Mouse (Mus musculus): Measurements from ENCODE around the gene Ghrh. TPM values are rescaled to one million over a fixed set of nuclear protein-coding genes. Genes with fewer than 3 reads are reported as not detected.

Gene Ghrh
- polyA plus RNA-seq, 1 experiment from 2014 or later: 0.35 TPM

GRCm38 (mm10) chr2:157375051-157375450 lies 27.7 kb upstream of the Ghrh start:
- ATAC-seq (replicated peaks; ENCODE audit: low FRiP score): no peak
- Histone ChIP-seq H3K4me1 (peaks cover 27% of the 10 kb centered on the region), H3K4me2 (no peak overlapping the region), H3K27ac (no peak overlapping the region), H3K9me3 (replicated peaks) (no peaks in the 10 kb centered on the region), H3K27me3 (no peaks in the 10 kb centered on the region), H3K4me3 (replicated peaks) (no peak overlapping the region), H3K36me3 (peaks cover 32% of the 10 kb centered on the region), H3K9ac (no peak overlapping the region)
- 48% methylated on average over 8 of the region's 8 CpGs for WGBS

DNA sequence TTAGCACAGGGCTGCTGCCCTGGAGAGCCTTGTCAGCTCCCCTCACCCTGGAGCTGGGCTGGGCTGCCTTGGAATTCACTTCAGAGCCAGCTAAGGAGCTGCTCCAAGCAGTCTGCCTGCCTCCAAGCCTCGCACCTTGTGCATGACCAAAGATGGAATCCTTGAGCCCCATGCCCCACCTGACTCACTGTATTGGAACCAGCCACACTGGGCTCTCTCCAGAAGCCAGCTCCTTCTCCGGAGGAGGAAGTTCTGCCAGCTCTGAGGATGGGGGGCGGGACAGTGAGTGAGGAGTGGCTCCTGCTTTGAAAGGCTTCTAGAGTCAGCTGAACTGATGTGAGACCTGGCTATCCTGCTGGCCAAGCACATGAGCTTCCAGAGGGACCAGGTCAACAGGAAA lies 26.4 kb upstream of the Ghrh start:
- 70% methylated on average over 3 of the region's 3 CpGs for WGBS
- Histone ChIP-seq H3K9ac (no peak overlapping the region; the same call in 1 of the 2 replicates), H3K27ac (peak overlapping the region; percentile 41; the same call in 1 of the 2 replicates), H3K27me3 (no peaks in the 10 kb centered on the region), H3K4me1 (peaks cover 33% of the 10 kb centered on the region), H3K4me2 (no peak overlapping the region), H3K36me3 (peaks cover 19% of the 10 kb centered on the region), H3K9me3 (replicated peaks) (no peaks in the 10 kb centered on the region), H3K4me3 (replicated peaks) (no peak overlapping the region)
- no peak for ATAC-seq (replicated peaks; ENCODE audit: low FRiP score)

- 72% methylated on average over 6 of the region's 6 CpGs for WGBS
- no peak overlapping the region for H3K9ac ChIP-seq
- ATAC-seq (replicated peaks; ENCODE audit: low FRiP score): no peak
Observed at GRCm38 (mm10) chr2:157371696-157372095, 24.4 kb upstream of the Ghrh start.

DNA sequence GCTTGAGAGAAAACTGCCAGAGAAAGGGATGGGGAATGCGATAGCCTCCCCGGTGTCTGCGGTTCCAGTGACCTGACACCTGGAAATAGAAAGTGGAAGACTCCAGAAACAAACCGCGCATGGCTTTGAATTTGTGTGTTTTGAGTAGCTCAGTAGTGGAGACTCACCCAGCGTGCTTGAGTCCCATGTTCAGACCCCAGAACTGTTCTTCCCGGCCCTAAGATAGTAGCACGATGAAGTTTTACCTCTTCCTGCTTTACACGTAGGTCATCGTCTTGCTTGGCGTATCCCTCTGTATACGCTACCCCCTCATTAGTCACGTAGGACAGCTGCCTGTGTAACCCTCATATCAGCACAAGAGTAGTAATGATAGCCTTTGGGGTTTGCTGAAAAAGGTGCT lies 20.7 kb upstream of the Ghrh start:
- peaks cover 13% of the 10 kb centered on the region for H3K36me3 ChIP-seq
- no peak; the same call in 1 of the 2 replicates for ATAC-seq (replicated peaks; ENCODE audit: low FRiP score)
- peak overlapping the region; percentile 92 for H3K9ac ChIP-seq
- H3K4me3 ChIP-seq (replicated peaks): peak overlapping the region; percentile 78
- peak overlapping the region; percentile 63 for H3K4me2 ChIP-seq
- under 1% methylated on average over 13 of the region's 13 CpGs for WGBS
- H3K9me3 ChIP-seq (replicated peaks): no peaks in the 10 kb centered on the region
- peaks cover 22% of the 10 kb centered on the region for H3K4me1 ChIP-seq
- peak overlapping the region; percentile 93 for H3K27ac ChIP-seq
- H3K27me3 ChIP-seq: no peaks in the 10 kb centered on the region

More at GRCm38 (mm10) chr2:157371696-157372095, 24.4 kb upstream of the Ghrh start:
- H3K4me2 ChIP-seq: no peak overlapping the region
- H3K27ac ChIP-seq: no peak overlapping the region
- no peak overlapping the region for H3K4me3 ChIP-seq (replicated peaks)
- peaks cover 43% of the 10 kb centered on the region for H3K4me1 ChIP-seq
- H3K36me3 ChIP-seq: peaks cover 19% of the 10 kb centered on the region
- no peaks in the 10 kb centered on the region for H3K9me3 ChIP-seq (replicated peaks)
- no peaks in the 10 kb centered on the region for H3K27me3 ChIP-seq

- peaks cover 13% of the 10 kb centered on the region for H3K36me3 ChIP-seq
- H3K4me3 ChIP-seq (replicated peaks): peak within 1 kb of the TSS; percentile 78
- H3K27ac ChIP-seq: peak within 1 kb of the TSS; percentile 93
- peak within 1 kb of the TSS; percentile 63 for H3K4me2 ChIP-seq
- H3K9ac ChIP-seq: peak within 1 kb of the TSS; percentile 92
- ATAC-seq (replicated peaks; ENCODE audit: low FRiP score): peak; percentile 93
- H3K27me3 ChIP-seq: no peaks in the 10 kb centered on the region
- WGBS: 4% methylated on average over 42 of the region's 42 CpGs
- no peaks in the 10 kb centered on the region for H3K9me3 ChIP-seq (replicated peaks)
- H3K4me1 ChIP-seq: peaks cover 20% of the 10 kb centered on the region
Observed at GRCm38 (mm10) chr2:157367184-157367893, 20.0 kb upstream of the Ghrh start, which contains the start of gene Manbal. Gene Manbal, plus strand, starts transcription at chr2:157367594.

DNA sequence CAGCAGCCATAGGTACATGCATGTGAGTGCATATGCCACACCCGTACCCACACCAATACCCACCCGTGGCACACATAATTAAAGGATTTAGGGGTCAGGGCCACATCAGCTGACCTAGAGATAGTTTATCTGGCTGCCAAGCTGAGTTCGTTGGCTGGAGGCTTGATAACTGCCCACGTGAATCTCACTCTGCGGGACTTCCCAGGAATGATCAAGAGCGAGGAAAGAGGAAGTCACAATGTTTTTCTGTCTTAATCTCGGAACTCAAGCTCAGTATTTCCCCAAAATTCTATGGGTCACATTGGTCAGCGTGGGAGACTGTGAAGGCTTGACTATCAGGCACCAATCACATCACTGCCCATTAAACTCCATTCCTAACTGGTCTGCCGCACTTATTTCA lies 19.5 kb upstream of the Ghrh start:
- WGBS: 77% methylated on average over 9 of the region's 9 CpGs
- Histone ChIP-seq H3K9ac (no peak overlapping the region), H3K27ac (peak overlapping the region; percentile 93; the same call in 1 of the 2 replicates), H3K4me3 (replicated peaks) (peak overlapping the region; percentile 78), H3K9me3 (replicated peaks) (no peaks in the 10 kb centered on the region), H3K4me2 (peak overlapping the region; percentile 63), H3K36me3 (peaks cover 8% of the 10 kb centered on the region), H3K4me1 (peaks cover 18% of the 10 kb centered on the region), H3K27me3 (no peaks in the 10 kb centered on the region)
- ATAC-seq (replicated peaks; ENCODE audit: low FRiP score): no peak

DNA sequence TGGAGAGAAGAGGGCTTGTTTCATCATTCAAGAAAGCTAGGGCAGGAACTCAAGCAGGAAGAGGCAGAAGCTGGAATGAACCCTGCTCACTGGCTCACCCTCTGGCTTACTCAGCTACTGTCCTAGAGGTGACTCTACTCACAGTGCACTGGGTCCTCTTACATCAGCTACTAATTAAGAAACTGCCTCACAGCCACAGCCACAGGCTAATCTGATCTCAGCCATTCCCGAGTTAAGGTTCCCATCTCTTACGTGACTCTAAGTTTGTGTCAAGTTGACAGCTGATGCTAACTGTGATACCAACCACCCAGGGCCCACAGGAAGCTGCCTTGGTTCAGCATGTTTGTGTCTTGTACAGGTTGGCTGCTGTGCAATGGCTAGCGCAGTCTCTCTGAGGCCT lies 15.7 kb upstream of the Ghrh start:
- H3K9me3 ChIP-seq (replicated peaks): no peaks in the 10 kb centered on the region
- H3K27ac ChIP-seq: no peak overlapping the region
- no peaks in the 10 kb centered on the region for H3K27me3 ChIP-seq
- no peak for ATAC-seq (replicated peaks; ENCODE audit: low FRiP score)
- H3K9ac ChIP-seq: no peak overlapping the region
- no peak overlapping the region for H3K4me2 ChIP-seq
- 73% methylated on average over 3 of the region's 3 CpGs for WGBS
- H3K4me3 ChIP-seq (replicated peaks): no peak overlapping the region
- no peaks in the 10 kb centered on the region for H3K36me3 ChIP-seq
- peaks cover 4% of the 10 kb centered on the region; the same call in 1 of the 2 replicates for H3K4me1 ChIP-seq

DNA sequence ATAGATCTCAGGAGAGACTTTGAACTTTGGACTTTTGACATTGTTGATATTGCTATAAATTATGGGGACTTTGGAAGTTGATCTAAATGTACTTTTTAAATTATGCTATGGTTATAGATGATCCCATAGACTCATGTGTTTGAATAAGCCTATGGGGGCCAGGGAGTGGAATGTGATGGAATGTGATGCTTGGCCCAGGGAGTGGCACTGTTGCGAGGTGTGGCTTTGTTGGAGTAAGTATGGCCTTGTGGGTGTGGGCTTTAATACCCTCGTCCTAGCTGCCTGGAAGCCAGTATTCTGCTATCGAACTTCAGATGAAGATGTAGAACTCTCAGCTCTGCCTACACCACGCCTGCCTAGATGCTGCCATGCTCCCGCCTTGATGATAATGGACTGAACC lies 12.7 kb upstream of the Ghrh start:
- H3K9ac ChIP-seq: no peak overlapping the region
- 92% methylated on average over 5 of the region's 5 CpGs for WGBS
- ATAC-seq (replicated peaks; ENCODE audit: low FRiP score): no peak

GRCm38 (mm10) chr2:157354106-157354505 lies 6.8 kb upstream of the Ghrh start:
- Histone ChIP-seq H3K27me3 (no peaks in the 10 kb centered on the region), H3K9ac (no peak overlapping the region), H3K36me3 (no peaks in the 10 kb centered on the region), H3K4me3 (replicated peaks) (no peak overlapping the region), H3K4me1 (peaks cover 8% of the 10 kb centered on the region; the same call in 1 of the 2 replicates), H3K4me2 (no peak overlapping the region), H3K27ac (no peak overlapping the region), H3K9me3 (replicated peaks) (no peaks in the 10 kb centered on the region)
- WGBS: 44% methylated on average over 3 of the region's 3 CpGs
- ATAC-seq (replicated peaks; ENCODE audit: low FRiP score): no peak

More for the DNA sequence above, 12.7 kb upstream of the Ghrh start:
- no peak overlapping the region for H3K4me3 ChIP-seq (replicated peaks)
- H3K4me1 ChIP-seq: no peaks in the 10 kb centered on the region
- no peaks in the 10 kb centered on the region for H3K27me3 ChIP-seq
- H3K27ac ChIP-seq: no peak overlapping the region
- H3K4me2 ChIP-seq: no peak overlapping the region
- no peaks in the 10 kb centered on the region for H3K36me3 ChIP-seq
- H3K9me3 ChIP-seq (replicated peaks): no peaks in the 10 kb centered on the region

GRCm38 (mm10) chr2:157353183-157353582 lies 5.9 kb upstream of the Ghrh start:
- ATAC-seq (replicated peaks; ENCODE audit: low FRiP score): no peak
- H3K9ac ChIP-seq: no peak overlapping the region
- no peaks in the 10 kb centered on the region for H3K9me3 ChIP-seq (replicated peaks)
- H3K4me2 ChIP-seq: no peak overlapping the region
- peaks cover 8% of the 10 kb centered on the region; the same call in 1 of the 2 replicates for H3K4me1 ChIP-seq
- no peaks in the 10 kb centered on the region for H3K36me3 ChIP-seq
- no peak overlapping the region for H3K4me3 ChIP-seq (replicated peaks)
- no peaks in the 10 kb centered on the region for H3K27me3 ChIP-seq
- 77% methylated on average over 4 of the region's 4 CpGs for WGBS
- H3K27ac ChIP-seq: no peak overlapping the region

- Histone ChIP-seq H3K27me3 (no peaks in the 10 kb centered on the region), H3K4me3 (replicated peaks) (no peak overlapping the region), H3K4me2 (no peak overlapping the region), H3K27ac (no peak overlapping the region), H3K36me3 (no peaks in the 10 kb centered on the region), H3K4me1 (peaks cover 11% of the 10 kb centered on the region; the same call in 1 of the 2 replicates), H3K9me3 (replicated peaks) (no peaks in the 10 kb centered on the region), H3K9ac (no peak overlapping the region)
- 71% methylated on average over 12 of the region's 12 CpGs for WGBS
- no peak for ATAC-seq (replicated peaks; ENCODE audit: low FRiP score)
Observed at GRCm38 (mm10) chr2:157349121-157349778, 1.9 kb upstream of the Ghrh start.

DNA sequence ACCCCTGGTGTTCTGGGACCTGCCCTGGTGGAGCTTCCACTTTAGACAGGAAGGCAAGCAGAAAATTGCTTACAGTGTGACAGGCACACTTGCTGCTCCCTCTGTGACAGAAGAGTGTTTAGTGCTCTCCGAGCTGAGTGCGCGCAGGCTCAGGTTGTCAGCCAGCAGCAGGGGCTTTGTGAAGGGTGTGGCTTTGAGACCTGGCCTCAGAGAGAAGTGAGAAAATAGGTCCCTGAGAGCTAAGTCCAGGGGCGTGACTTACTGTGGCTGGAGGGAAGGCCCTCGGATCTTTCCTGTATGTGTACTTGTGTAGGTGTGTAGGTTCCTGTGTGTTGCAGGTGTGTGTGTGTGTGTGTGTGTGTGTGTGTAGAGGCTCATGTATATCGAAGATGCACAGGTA lies 4.0 kb downstream of the Ghrh start:
- Histone ChIP-seq H3K36me3 (no peaks in the 10 kb centered on the region), H3K27me3 (no peaks in the 10 kb centered on the region), H3K4me3 (replicated peaks) (no peak overlapping the region), H3K4me1 (peaks cover 26% of the 10 kb centered on the region), H3K9ac (no peak overlapping the region), H3K27ac (no peak overlapping the region), H3K9me3 (replicated peaks) (no peaks in the 10 kb centered on the region), H3K4me2 (no peak overlapping the region)
- 76% methylated on average over 6 of the region's 6 CpGs for WGBS
- no peak for ATAC-seq (replicated peaks; ENCODE audit: low FRiP score)

All from kidney, embryonic 15.5 days (tissue).